Comparison of ENCODE assay signal across 8 mouse cellular contexts in the genomic region with DNA sequence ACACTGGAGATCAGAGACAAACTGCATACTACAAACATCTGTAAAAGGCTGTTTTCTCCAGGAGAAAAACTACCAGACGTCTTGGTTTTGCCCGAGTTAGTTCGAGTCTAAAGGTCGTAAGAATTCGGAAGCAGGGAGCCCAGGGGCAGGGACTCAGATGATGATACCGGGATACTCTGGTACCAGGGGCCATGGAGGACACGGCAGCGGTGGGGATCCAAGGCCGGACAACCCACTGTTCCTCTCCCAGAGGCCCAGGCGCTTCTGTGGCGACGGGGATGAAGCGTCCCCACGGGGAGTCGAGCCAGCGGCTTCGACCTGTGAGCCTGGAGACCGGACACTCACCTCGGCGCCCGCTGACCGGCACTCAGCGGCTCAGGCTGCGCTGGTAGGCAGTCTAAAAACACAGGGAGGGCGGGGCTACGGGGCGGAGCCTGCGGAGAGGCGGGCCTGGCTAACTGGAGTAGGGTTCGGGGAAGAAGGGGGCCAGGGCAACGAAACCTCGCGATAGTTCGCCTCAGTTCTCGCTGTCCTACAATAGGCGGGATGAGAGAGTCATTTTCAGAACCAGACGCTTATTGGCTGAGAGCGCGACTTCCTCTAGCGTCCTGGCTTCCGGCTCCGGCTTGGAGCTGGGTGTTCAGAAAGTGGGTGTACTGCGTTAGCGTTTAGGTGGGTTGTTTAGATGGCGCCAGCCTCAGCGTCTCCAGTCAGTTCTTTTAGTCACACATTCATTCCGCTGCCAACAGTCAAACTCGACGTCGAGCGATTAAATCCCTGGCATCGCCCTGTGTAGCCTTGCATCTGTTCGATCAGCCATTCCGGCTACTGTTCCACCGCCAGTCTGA. TPM values are rescaled to one million over a fixed set of nuclear protein-coding genes. Genes with fewer than 3 reads are reported as not detected.
DNase-seq lines count a peak whose midpoint lies in the region; ATAC-seq lines count a peak whose summit lies in the region.

A gene (minus strand): TSS at position 436 of the 848 bp plus-strand sequence.

- H3K9me3 ChIP-seq in forebrain, embryonic 14.5 days (replicated peaks; ENCODE audit: control insufficient read depth, low read length): no peaks in the 10 kb centered on the region
- H3K9me3 ChIP-seq in neural tube, embryonic 15.5 days (replicated peaks): no peaks in the 10 kb centered on the region

- H3K4me3 ChIP-seq in forebrain, embryonic 14.5 days (ENCODE audit: low read depth, low read length): peak within 1 kb of the TSS; percentile 76
- H3K4me3 ChIP-seq in neural tube, embryonic 15.5 days (replicated peaks): peak within 1 kb of the TSS; percentile 92

- no peaks in the 10 kb centered on the region for H3K27me3 ChIP-seq in forebrain, embryonic 14.5 days (replicated peaks; ENCODE audit: control insufficient read depth, insufficient read depth, low read length)
- no peaks in the 10 kb centered on the region for H3K27me3 ChIP-seq in neural tube, embryonic 15.5 days (replicated peaks)

- intact Hi-C loops in heart, postnatal 14 days (cut with DNase I): no loop called here

- peak within 1 kb of the TSS; percentile 87 for H3K9ac ChIP-seq in forebrain, embryonic 14.5 days (ENCODE audit: low read length)
- peak within 1 kb of the TSS; percentile 96 for H3K9ac ChIP-seq in neural tube, embryonic 15.5 days (replicated peaks)

- peaks cover 13% of the 10 kb centered on the region; the same call in 1 of the 2 replicates for H3K4me1 ChIP-seq in forebrain, embryonic 14.5 days (ENCODE audit: control insufficient read depth, insufficient read depth, low read length)
- H3K4me1 ChIP-seq in neural tube, embryonic 15.5 days: peaks cover 20% of the 10 kb centered on the region

- DNase-seq in ES-CJ7 (ENCODE audit: low read depth, low spot score): peak; percentile 99
- peak; percentile 99 for DNase-seq in cerebellum, adult 11 months
- peak; percentile 100 for DNase-seq in forebrain, embryonic 14.5 days (ENCODE audit: low spot score)
- DNase-seq in heart, postnatal 14 days: peak; percentile 98 to 99
- peak; percentile 100 for DNase-seq in layer of hippocampus, adult 11-12 months (ENCODE audit: low spot score)
- DNase-seq in lung, adult 18-20 months: peak; percentile 100
- DNase-seq in testis, postnatal 14 days (ENCODE audit: low spot score): peak; percentile 99

- H3K36me3 ChIP-seq in forebrain, embryonic 14.5 days (ENCODE audit: control insufficient read depth, insufficient read depth, low read length): peaks cover 7% of the 10 kb centered on the region
- H3K36me3 ChIP-seq in neural tube, embryonic 15.5 days: no peaks in the 10 kb centered on the region

- WGBS in forebrain, embryonic 14.5 days: under 1% methylated on average over 55 of the region's 55 CpGs
- under 1% methylated on average over 55 of the region's 55 CpGs for WGBS in neural tube, embryonic 15.5 days

- peak within 1 kb of the TSS; percentile 68 for H3K4me2 ChIP-seq in forebrain, embryonic 14.5 days (ENCODE audit: low read length)
- H3K4me2 ChIP-seq in neural tube, embryonic 15.5 days: peak within 1 kb of the TSS; percentile 81

- H3K27ac ChIP-seq in forebrain, embryonic 14.5 days (ENCODE audit: low read depth, low read length): peak within 1 kb of the TSS; percentile 90
- H3K27ac ChIP-seq in neural tube, embryonic 15.5 days (replicated peaks): peak within 1 kb of the TSS; percentile 92

- peak; percentile 99 for ATAC-seq in forebrain, embryonic 14.5 days
- ATAC-seq in neural tube, embryonic 15.5 days (ENCODE audit: low FRiP score): peak; percentile 100

RNA-seq across cellular contexts. Expression of the gene that starts here (rescaled TPM):
- polyA plus RNA-seq in forebrain, embryonic 14.5 days (2014; fragmentation: Nextera tagmentation; extraction: Ambion mirVana): 40.2 and 40.5 TPM in 2 replicates
- total RNA-seq in heart, postnatal 14 days (2021): 10 to 100 TPM; 15.5 TPM
- polyA plus RNA-seq in neural tube, embryonic 15.5 days (2015; fragmentation: Nextera tagmentation; extraction: Ambion mirVana): 20.7 and 24.0 TPM in 2 replicates

Comparison
In these comparisons a context has a peak if more than half of its experiments do, and no peak if none do; other contexts are left out.
1. Peak in every context shown above with its lines: DNase-seq, ATAC-seq, H3K4me3 ChIP-seq and H3K27ac ChIP-seq.